Mouse (Mus musculus) stomach, embryonic 15.5 days (tissue): Measurements from ENCODE around the gene Tex9. TPM values are rescaled to one million over a fixed set of nuclear protein-coding genes. Genes with fewer than 3 reads are reported as not detected.

ENCODE experiments used
- ATAC-seq: fragments of 200-750 bp; cut with Nextera tagmentation; 2 replicates; pipeline ENCODE4 v1.8.0; 2017; ENCODE audit warnings: low read depth, moderate number of reproducible peaks, moderate TSS enrichment; ENCODE audit not compliant: insufficient read depth, low FRiP score
- H3K27ac ChIP-seq: fragments of 300-500 bp; sonication (generic); 2 replicates; pipeline ENCODE4 v1.5.1; 2015; ENCODE audit warnings: mild to moderate bottlenecking, inconsistent platforms
- H3K27me3 ChIP-seq: fragments of 300-500 bp; sonication (generic); replicated peaks from 2 replicates; pipeline ENCODE4 v1.6.1; 2015; ENCODE audit warnings: inconsistent platforms
- H3K36me3 ChIP-seq: fragments of 300-500 bp; sonication (generic); 2 replicates; pipeline ENCODE4 v1.6.1; 2015; ENCODE audit warnings: inconsistent platforms
- H3K4me1 ChIP-seq: fragments of 300-500 bp; sonication (generic); 2 replicates; pipeline ENCODE4 v1.6.1; 2015; ENCODE audit warnings: inconsistent platforms
- H3K4me2 ChIP-seq: fragments of 300-500 bp; sonication (generic); 2 replicates; pipeline ENCODE4 v1.6.1; 2015; ENCODE audit warnings: mild to moderate bottlenecking, inconsistent platforms
- H3K4me3 ChIP-seq: fragments of 300-500 bp; sonication (generic); replicated peaks from 2 replicates; pipeline ENCODE4 v1.5.1; 2015; ENCODE audit warnings: inconsistent platforms
- H3K9ac ChIP-seq: fragments of 300-500 bp; sonication (generic); 2 replicates; pipeline ENCODE4 v1.6.1; 2015; ENCODE audit warnings: inconsistent platforms
- H3K9me3 ChIP-seq: fragments of 300-500 bp; sonication (generic); 2 replicates; pipeline ENCODE4 v1.6.1; 2016; ENCODE audit warnings: inconsistent platforms
- WGBS: fragments of 180-500 bp; shearing (Covaris S2); methylation state at CpG from one replicate; pipeline ENCODE4 v1.1.7; 2015; 5-methylcytosine and 5-hydroxymethylcytosine counted together
- polyA plus RNA-seq: library from polyadenylated mRNA; unstranded; fragments of >200 nt; fragmentation: Nextera tagmentation; extraction: Ambion mirVana; gene quantifications from 2 replicates; pipeline ENCODE4 v1.2.1, GENCODE M21; 2015

The Tex9 gene
- 23.3 and 25.0 TPM in 2 replicates for polyA plus RNA-seq

DNA sequence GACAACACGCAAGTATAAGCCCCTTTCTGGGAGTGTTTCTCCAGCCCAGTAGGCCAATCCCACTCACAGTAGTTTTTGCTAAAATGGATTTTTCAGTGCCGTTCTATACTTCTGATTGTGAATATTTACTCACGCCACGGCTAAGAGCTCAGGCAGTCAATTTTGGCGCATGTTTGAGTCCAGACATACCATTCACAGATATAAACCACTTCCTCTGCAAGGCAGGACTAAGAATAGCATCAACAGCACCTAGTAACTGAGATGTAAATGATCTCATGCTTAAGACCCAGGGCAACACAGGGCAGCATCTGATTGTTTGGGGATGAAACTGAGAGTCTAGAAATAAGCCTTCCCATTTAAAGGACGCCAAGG, at the start of gene Tex9:
TSS of gene Tex9 (minus strand) at position 19 of the 372 bp plus-strand sequence.
- Histone ChIP-seq H3K9ac (peak within 1 kb of the TSS; percentile 44; the same call in 1 of the 2 replicates), H3K36me3 (no peaks in the 10 kb centered on the region), H3K4me1 (no peaks in the 10 kb centered on the region), H3K4me3 (peak within 1 kb of the TSS; percentile 71), H3K4me2 (peak within 1 kb of the TSS; percentile 86), H3K9me3 (no peaks in the 10 kb centered on the region), H3K27ac (peak within 1 kb of the TSS; percentile 55), H3K27me3 (no peaks in the 10 kb centered on the region)
- peak; percentile 33; the same call in 1 of the 2 replicates for ATAC-seq
- 8% methylated on average over 6 of the region's 6 CpGs for WGBS

DNA sequence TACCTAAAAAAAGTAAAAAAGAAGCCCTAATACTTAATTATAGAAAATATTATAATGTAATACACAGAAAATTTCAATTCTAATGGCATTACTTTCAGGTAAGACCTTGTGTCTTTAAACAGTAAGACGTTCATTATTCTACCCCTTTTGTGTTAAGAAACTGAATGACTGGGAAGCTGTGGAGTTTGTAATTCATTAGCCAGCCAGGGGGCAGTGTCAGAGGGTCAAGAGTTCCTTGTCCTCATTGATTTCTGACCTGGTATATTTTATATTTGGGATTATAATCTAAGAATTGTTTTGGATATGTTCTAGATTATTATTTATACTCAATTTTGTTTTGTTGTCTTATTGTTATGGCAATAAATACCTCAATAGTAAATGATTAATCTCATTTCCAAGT, 45.1 kb upstream of the Tex9 start:
- Histone ChIP-seq H3K27ac (no peak overlapping the region), H3K36me3 (no peaks in the 10 kb centered on the region), H3K4me1 (peaks cover 3% of the 10 kb centered on the region; the same call in 1 of the 2 replicates), H3K27me3 (no peaks in the 10 kb centered on the region), H3K4me3 (no peak overlapping the region), H3K9ac (no peak overlapping the region), H3K4me2 (no peak overlapping the region), H3K9me3 (no peaks in the 10 kb centered on the region)
- 49% methylated on average over 1 of the region's 1 CpGs for WGBS
- ATAC-seq, result no peak

DNA sequence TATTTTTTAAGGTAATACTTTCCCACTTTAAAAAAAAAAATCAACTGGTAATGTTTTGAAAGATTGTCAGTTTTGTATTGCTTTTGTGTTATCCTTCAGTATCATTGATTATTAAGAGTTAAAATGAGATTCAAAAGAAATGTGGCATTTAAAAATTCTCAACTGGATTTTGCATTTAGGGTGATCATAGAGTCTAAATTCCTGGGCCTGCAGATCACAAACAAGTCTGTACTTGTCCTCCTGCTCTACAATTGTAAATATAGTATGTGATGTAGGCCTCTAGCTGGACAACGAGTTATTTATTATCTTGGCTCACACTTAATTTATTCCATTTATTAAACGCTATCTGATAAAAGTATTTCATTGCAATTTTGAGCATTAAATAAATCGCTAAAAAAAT, 43.4 kb upstream of the Tex9 start:
- Histone ChIP-seq H3K4me1 (peaks cover 14% of the 10 kb centered on the region), H3K36me3 (no peaks in the 10 kb centered on the region), H3K9ac (no peak overlapping the region), H3K27me3 (no peaks in the 10 kb centered on the region), H3K4me2 (no peak overlapping the region), H3K9me3 (no peaks in the 10 kb centered on the region), H3K27ac (no peak overlapping the region), H3K4me3 (no peak overlapping the region)
- 75% methylated on average over 3 of the region's 3 CpGs for WGBS
- ATAC-seq, result no peak

DNA sequence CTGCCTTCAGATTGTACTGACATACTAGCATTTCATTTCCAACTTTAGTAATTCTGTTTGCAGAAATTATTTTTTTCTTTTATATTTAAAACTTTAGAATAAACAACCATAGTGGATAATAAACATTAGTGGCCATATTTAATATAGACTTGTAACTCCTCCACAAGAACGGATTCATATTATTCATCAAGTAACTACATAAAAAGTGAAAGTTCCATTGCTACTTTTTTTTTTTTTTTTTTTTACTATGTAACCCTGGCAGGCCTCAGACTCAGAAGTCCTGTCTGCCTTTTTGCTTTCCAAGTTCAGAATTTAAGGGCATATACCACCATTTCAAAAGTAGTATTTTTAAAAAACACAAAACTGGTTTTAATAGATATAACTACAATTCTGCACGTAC, 43.0 kb upstream of the Tex9 start:
- H3K4me2 ChIP-seq, result no peak overlapping the region
- no peak for ATAC-seq

DNA sequence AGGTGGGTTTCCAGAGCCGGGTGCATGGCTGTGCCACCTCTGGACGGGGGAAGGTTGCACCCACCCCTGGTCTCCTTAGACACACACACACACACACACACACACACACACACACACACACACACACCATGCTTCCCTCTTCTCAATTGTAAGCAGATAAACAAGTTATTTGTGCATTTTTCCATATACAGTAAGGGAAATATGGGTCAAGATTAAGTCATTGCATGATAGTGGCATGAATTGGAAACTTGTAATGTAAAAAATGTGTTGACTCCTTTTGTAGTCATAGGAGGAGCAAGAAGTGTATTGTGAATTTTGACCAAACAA, 41.0 kb upstream of the Tex9 start:
- peak overlapping the region; percentile 98 for H3K9ac ChIP-seq
- ATAC-seq, result no peak
- H3K4me1 ChIP-seq, result peaks cover 14% of the 10 kb centered on the region
- WGBS, result 0% methylated on average over 2 of the region's 2 CpGs
- peak overlapping the region; percentile 94 for H3K4me3 ChIP-seq
- no peaks in the 10 kb centered on the region for H3K9me3 ChIP-seq
- H3K27ac ChIP-seq, result peak overlapping the region; percentile 99
- no peaks in the 10 kb centered on the region for H3K27me3 ChIP-seq
- H3K36me3 ChIP-seq, result no peaks in the 10 kb centered on the region
- H3K4me2 ChIP-seq, result peak overlapping the region; percentile 73

More for the DNA sequence above, 43.0 kb upstream of the Tex9 start:
- H3K9me3 ChIP-seq, result no peaks in the 10 kb centered on the region
- no peaks in the 10 kb centered on the region for H3K36me3 ChIP-seq
- no peak overlapping the region for H3K9ac ChIP-seq
- H3K4me1 ChIP-seq, result peaks cover 14% of the 10 kb centered on the region
- no peak overlapping the region for H3K4me3 ChIP-seq
- H3K27me3 ChIP-seq, result no peaks in the 10 kb centered on the region
- H3K27ac ChIP-seq, result no peak overlapping the region
- 70% methylated on average over 2 of the region's 2 CpGs for WGBS

DNA sequence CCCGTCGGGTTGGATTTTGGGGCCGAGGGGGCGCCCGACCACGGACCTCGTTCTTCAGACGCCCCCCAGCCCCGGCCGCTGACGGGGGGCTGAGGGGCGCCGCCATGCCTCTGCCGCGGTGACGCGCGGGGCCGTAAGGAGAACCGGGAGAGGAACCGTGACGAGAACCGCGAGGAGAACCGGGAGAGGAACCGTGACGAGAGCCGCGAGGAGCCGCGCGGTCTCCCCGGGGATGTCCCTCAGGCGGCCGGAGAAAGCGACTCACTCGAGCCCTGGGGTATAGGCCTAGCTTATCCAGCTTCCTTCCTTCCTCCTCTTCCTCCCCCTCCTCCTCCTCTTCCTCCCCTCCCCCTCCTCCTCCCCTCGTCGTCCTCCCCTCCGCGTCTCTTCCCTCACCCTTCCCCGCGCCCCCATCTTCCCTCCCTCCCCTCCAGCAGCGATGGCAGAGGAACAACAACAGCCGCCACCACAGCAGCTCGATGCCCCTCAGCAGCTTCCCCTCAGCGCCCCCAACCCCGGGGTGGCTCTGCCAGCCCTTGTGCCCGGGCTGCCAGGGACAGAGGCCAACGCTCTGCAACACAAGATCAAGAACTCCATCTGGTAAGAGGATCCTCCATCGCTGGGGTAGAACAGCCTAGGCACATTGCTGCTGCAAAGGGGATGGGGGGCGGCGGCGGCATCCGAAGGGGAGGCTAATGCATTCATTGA, 40.5 kb upstream of the Tex9 start:
- 2% methylated on average over 35 of the region's 55 CpGs for WGBS
- H3K27ac ChIP-seq, result peak overlapping the region; percentile 99
- H3K27me3 ChIP-seq, result no peaks in the 10 kb centered on the region
- peak overlapping the region; percentile 98 for H3K9ac ChIP-seq
- peak; percentile 5; the same call in 1 of the 2 replicates for ATAC-seq
- H3K4me3 ChIP-seq, result peak overlapping the region; percentile 94
- peak overlapping the region; percentile 73 for H3K4me2 ChIP-seq
- no peaks in the 10 kb centered on the region for H3K9me3 ChIP-seq
- peaks cover 14% of the 10 kb centered on the region for H3K4me1 ChIP-seq
- no peaks in the 10 kb centered on the region for H3K36me3 ChIP-seq

DNA sequence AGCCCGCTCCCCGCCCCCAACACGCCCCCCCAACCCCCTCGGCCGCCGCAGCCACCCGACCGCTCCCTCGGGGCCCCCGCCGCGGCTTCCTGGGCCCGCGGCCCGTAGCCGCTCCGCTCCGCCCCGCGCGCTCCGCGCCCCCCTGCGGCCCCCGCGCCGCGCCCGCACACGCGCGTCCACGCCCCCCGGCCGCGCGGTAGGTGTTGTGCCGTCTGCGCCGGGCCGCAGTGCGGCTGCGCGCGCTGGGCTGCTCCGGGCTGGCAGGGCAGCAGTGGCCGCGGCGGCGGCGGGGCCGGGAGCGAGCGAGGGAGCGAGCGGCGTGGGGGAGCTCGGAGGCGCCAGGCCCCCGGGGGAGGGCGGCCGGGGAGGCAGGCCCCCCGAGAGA, 40.0 kb upstream of the Tex9 start, which contains the start of gene Rfx7:
TSS of gene Rfx7 (plus strand) at position 245 of the 385 bp plus-strand sequence.
- Histone ChIP-seq H3K4me3 (peak within 1 kb of the TSS; percentile 94), H3K36me3 (no peaks in the 10 kb centered on the region), H3K27me3 (no peaks in the 10 kb centered on the region), H3K27ac (peak within 1 kb of the TSS; percentile 99), H3K4me2 (peak within 1 kb of the TSS; percentile 73), H3K9me3 (no peaks in the 10 kb centered on the region), H3K9ac (peak within 1 kb of the TSS; percentile 98), H3K4me1 (peaks cover 14% of the 10 kb centered on the region)
- 1% methylated on average over 42 of the region's 63 CpGs for WGBS
- peak; percentile 90 for ATAC-seq

DNA sequence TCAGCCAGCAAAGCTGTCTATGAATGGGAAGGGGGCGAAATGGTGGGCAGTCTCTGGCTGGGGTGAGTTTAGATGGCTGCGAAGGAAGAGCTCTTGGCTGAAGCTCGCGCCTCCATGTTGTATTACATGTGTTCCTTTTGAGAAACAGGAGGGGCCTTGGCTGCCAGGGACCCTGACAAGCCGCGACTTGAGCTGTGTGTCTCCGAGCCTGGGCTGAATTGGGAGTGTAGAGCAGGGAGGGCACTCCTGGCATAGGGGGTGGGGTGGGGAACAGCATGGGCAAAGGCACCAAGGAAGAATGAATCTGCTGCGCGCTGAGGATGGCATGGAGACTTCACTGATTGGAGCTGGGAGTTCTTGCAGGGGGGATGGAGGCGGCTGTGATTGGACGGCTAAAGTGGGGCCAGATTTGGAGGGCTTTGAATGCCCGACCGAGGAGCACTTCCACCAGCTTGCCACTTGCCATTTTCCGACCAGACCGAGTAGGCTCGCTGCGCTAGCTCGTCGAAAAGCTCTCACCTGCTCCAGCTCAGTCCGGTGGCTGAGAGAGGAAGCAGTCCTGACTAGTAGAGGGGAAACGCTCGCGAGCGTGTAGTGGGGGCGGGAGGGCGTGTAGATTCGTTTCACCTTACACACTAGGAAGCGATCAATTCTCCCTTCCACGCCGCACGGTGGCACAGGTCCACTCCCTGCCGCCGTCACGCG, 39.4 kb upstream of the Tex9 start:
- no peaks in the 10 kb centered on the region for H3K9me3 ChIP-seq
- 2% methylated on average over 35 of the region's 35 CpGs for WGBS
- H3K4me1 ChIP-seq, result peaks cover 14% of the 10 kb centered on the region
- peak overlapping the region; percentile 94 for H3K4me3 ChIP-seq
- no peaks in the 10 kb centered on the region for H3K27me3 ChIP-seq
- ATAC-seq, result peak; percentile 84
- H3K36me3 ChIP-seq, result no peaks in the 10 kb centered on the region
- peak overlapping the region; percentile 73 for H3K4me2 ChIP-seq
- H3K9ac ChIP-seq, result peak overlapping the region; percentile 98; the same call in 1 of the 2 replicates
- H3K27ac ChIP-seq, result peak overlapping the region; percentile 99

DNA sequence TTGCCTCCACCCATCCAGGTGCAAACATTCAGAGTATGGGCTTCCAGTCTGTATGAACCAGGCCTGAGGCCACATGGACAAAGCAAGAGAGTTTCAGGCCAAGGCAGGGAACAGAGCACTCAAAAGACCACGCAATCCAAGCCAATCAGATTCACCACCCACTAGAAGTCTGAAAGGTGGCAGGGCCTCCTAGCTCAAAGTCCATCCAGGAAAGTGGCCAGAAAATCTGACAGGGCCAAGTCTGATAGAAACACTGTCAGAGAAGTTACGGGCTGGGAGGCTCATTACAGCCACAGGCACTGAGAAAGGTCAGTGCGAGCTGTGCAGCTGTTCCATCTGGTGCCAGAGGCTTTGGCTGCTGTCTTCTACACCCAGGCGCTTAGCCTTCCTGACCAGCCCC, 38.8 kb upstream of the Tex9 start:
- ATAC-seq, result peak; percentile 32; the same call in 1 of the 2 replicates
- H3K9me3 ChIP-seq, result no peaks in the 10 kb centered on the region
- H3K4me1 ChIP-seq, result peaks cover 14% of the 10 kb centered on the region
- peak overlapping the region; percentile 73 for H3K4me2 ChIP-seq
- peak overlapping the region; percentile 4; the same call in 1 of the 2 replicates for H3K9ac ChIP-seq
- no peaks in the 10 kb centered on the region for H3K27me3 ChIP-seq
- H3K36me3 ChIP-seq, result no peaks in the 10 kb centered on the region
- WGBS, result 34% methylated on average over 4 of the region's 4 CpGs
- H3K27ac ChIP-seq, result peak overlapping the region; percentile 99
- H3K4me3 ChIP-seq, result peak overlapping the region; percentile 94

DNA sequence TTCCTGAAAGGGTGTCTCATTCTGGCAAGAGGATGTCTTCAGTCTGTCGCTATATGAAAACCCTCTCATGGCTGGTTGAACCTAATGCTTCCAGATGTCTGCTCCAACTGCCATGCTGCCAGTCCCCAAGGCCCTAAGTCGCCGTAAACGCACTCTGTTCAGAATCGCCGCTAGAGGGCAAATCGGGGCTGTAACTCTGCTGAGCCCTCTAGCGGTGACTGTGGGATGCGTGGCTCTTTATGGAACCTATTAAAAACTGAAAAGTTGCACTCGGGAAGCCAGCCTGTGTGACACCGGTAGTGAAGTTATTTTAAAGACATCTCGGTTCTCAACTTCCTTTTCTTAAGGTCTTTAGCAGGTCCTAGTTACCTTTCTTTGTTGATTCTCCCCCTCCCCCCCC, 38.2 kb upstream of the Tex9 start:
- Histone ChIP-seq H3K9ac (no peak overlapping the region), H3K4me2 (no peak overlapping the region), H3K4me1 (peaks cover 14% of the 10 kb centered on the region), H3K4me3 (no peak overlapping the region), H3K27ac (peak overlapping the region; percentile 99; the same call in 1 of the 2 replicates), H3K36me3 (no peaks in the 10 kb centered on the region), H3K27me3 (no peaks in the 10 kb centered on the region), H3K9me3 (no peaks in the 10 kb centered on the region)
- 1% methylated on average over 12 of the region's 12 CpGs for WGBS
- ATAC-seq, result no peak

DNA sequence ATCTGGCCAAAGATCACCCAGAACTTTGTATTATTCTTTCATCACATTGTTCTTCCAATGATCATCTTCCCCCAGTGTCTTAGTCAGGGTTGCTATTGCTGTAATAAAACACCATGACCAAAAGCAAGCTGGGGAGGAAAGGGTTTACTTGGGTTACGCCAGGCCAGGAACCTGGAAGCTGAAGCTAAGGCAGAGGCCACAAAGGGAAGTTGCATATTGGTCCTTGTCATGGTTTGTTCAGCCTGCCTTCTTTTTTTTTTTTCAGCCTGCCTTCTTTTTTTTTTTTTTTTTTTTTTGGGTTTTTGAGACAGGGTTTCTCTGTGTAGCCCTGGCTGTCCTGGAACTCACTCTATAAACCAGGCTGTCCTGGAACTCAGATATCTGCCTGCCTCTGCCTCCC, 34.1 kb upstream of the Tex9 start:
- Histone ChIP-seq H3K27me3 (no peaks in the 10 kb centered on the region), H3K4me2 (no peak overlapping the region), H3K9ac (no peak overlapping the region), H3K27ac (no peak overlapping the region), H3K4me3 (no peak overlapping the region), H3K36me3 (no peaks in the 10 kb centered on the region), H3K9me3 (no peaks in the 10 kb centered on the region), H3K4me1 (peaks cover 5% of the 10 kb centered on the region)
- WGBS, result 74% methylated on average over 1 of the region's 1 CpGs
- ATAC-seq, result no peak

DNA sequence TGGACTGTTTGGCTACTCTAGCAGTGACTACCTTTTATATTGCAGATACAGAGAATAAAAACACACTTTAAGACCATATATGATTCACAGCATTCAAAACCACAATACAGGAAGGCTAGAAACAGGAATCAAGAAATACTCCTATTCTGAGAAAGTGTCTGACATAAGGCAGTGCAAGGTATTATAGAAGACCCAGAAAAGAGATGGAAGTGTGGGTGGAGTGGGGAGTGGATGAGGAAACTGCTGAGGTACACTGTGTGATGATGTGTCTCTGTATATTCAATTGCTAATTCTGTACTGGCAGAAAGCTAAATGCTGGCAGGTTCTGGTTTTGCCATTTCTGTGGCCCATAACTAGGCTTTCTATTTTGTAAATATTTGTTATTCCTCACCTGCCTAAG, 28.8 kb upstream of the Tex9 start:
- Histone ChIP-seq H3K4me3 (no peak overlapping the region), H3K9ac (no peak overlapping the region), H3K4me1 (no peaks in the 10 kb centered on the region), H3K27me3 (no peaks in the 10 kb centered on the region), H3K4me2 (no peak overlapping the region), H3K9me3 (no peaks in the 10 kb centered on the region), H3K36me3 (no peaks in the 10 kb centered on the region), H3K27ac (no peak overlapping the region)
- ATAC-seq, result no peak
